Mouse (Mus musculus) stomach, postnatal 0 days (tissue): ENCODE measurements at regions not wholly inside any gene's neighbourhood (a gene's known extent, or its start where the extent isn't known, plus 50 kb on each side); places are given as distances from the start of the nearest gene placed in this dataset.

Source experiments
- ATAC-seq: fragments of 200-750 bp; cut with Nextera tagmentation; 2 replicates; pipeline ENCODE4 v1.8.0; 2017; ENCODE audit not compliant: low FRiP score, low TSS enrichment
- DNase-seq: peaks from one replicate; pipeline ENCODE4 v3.0.0-alpha.2; 2016; ENCODE audit warnings: low spot score
- H3K27ac ChIP-seq: fragments of 300-500 bp; sonication (generic); replicated peaks from 2 replicates; pipeline ENCODE4 v1.5.1; 2014; ENCODE audit warnings: mild to moderate bottlenecking, control low read depth
- H3K27me3 ChIP-seq: fragments of 300-500 bp; sonication (generic); 2 replicates; pipeline ENCODE4 v1.6.1; 2014; ENCODE audit warnings: low read length; ENCODE audit not compliant: control insufficient read depth, insufficient read depth
- H3K36me3 ChIP-seq: fragments of 300-500 bp; sonication (generic); 2 replicates; pipeline ENCODE4 v1.6.1; 2014; ENCODE audit warnings: low read length, mixed read lengths; ENCODE audit not compliant: control insufficient read depth, insufficient read depth
- H3K4me1 ChIP-seq: fragments of 300-500 bp; sonication (generic); replicated peaks from 2 replicates; pipeline ENCODE4 v1.6.1; 2014; ENCODE audit warnings: antibody characterized with exemption; ENCODE audit not compliant: control insufficient read depth, insufficient read depth
- H3K4me2 ChIP-seq: fragments of 300-500 bp; sonication (generic); replicated peaks from 2 replicates; pipeline ENCODE4 v1.6.1; 2014; ENCODE audit warnings: low read depth, mild to moderate bottlenecking, control low read depth, moderate library complexity
- H3K4me3 ChIP-seq: fragments of 300-500 bp; sonication (generic); 2 replicates; pipeline ENCODE4 v1.5.1; 2014; ENCODE audit warnings: low read depth, low read length, control low read depth
- H3K9ac ChIP-seq: fragments of 300-500 bp; sonication (generic); 2 replicates; pipeline ENCODE4 v1.6.1; 2014; ENCODE audit warnings: mild to moderate bottlenecking, low read length, control low read depth, mixed read lengths
- H3K9me3 ChIP-seq: fragments of 300-500 bp; sonication (generic); 2 replicates; pipeline ENCODE4 v1.6.1; 2016; ENCODE audit warnings: low read length; ENCODE audit not compliant: control insufficient read depth
- CTCF ChIP-seq: IDR thresholded peaks from 2 replicates; pipeline ENCODE4 v1.5.1; 2016; ENCODE audit warnings: antibody characterized with exemption, low read depth, mild to moderate bottlenecking, moderate library complexity
- EP300 ChIP-seq: optimal IDR thresholded peaks from 2 replicates; pipeline ENCODE3; 2016; ENCODE audit warnings: antibody characterized with exemption
- WGBS: fragments of 180-500 bp; shearing (Covaris S2); extraction: QIAGEN DNeasy Blood & Tissue Kit; methylation state at CpG from one replicate; pipeline ENCODE4 v1.1.7; 2014; 5-methylcytosine and 5-hydroxymethylcytosine counted together

GRCm38 (mm10) chr13:101824962-101825361 is 56.9 kb upstream of the Pik3r1 start:
- 91% methylated on average over 2 of the region's 2 CpGs for WGBS
- ATAC-seq (no peak), DNase-seq (no peak)
- H3K9ac ChIP-seq = no peak overlapping the region
- H3K4me2 ChIP-seq = no peak overlapping the region
- H3K36me3 ChIP-seq = no peaks in the 10 kb centered on the region
- TF ChIP-seq EP300 (no peak), CTCF (no peak)
- no peaks in the 10 kb centered on the region for H3K4me1 ChIP-seq
- no peaks in the 10 kb centered on the region for H3K27me3 ChIP-seq
- H3K4me3 ChIP-seq = no peak overlapping the region
- no peak overlapping the region for H3K27ac ChIP-seq
- H3K9me3 ChIP-seq = no peaks in the 10 kb centered on the region

- no peak overlapping the region for H3K4me2 ChIP-seq
- H3K4me3 ChIP-seq = no peak overlapping the region
- no peaks in the 10 kb centered on the region for H3K36me3 ChIP-seq
- 60% methylated on average over 7 of the region's 7 CpGs for WGBS
- H3K9me3 ChIP-seq = no peaks in the 10 kb centered on the region
- ATAC-seq (no peak), DNase-seq (no peak)
- no peak overlapping the region for H3K9ac ChIP-seq
- H3K27ac ChIP-seq = no peak overlapping the region
- no peaks in the 10 kb centered on the region for H3K27me3 ChIP-seq
- H3K4me1 ChIP-seq = 0 out of 2 replicates have a peak, but pooled peaks cover 2% of the 10 kb centered on the region
- TF ChIP-seq CTCF (no peak), EP300 (no peak)
These were observed 64.0 kb upstream of the Pik3r1 start for GRCm38 (mm10) chr13:101831872-101832629.

GRCm38 (mm10) chr13:101834546-101834945 is 66.5 kb upstream of the Pik3r1 start:
- TF ChIP-seq EP300 = no peak
- TF ChIP-seq CTCF = no peak

GRCm38 (mm10) chr13:101836992-101837391 is 69.0 kb upstream of the Pik3r1 start:
- Histone ChIP-seq H3K27ac (no peak overlapping the region), H3K4me1 (no peaks in the 10 kb centered on the region; the same call in 1 of the 2 replicates), H3K9ac (no peak overlapping the region), H3K36me3 (no peaks in the 10 kb centered on the region), H3K27me3 (no peaks in the 10 kb centered on the region), H3K4me3 (no peak overlapping the region), H3K4me2 (no peak overlapping the region), H3K9me3 (no peaks in the 10 kb centered on the region)
- 76% methylated on average over 1 of the region's 1 CpGs for WGBS
- no peak for TF ChIP-seq EP300
- no peak for TF ChIP-seq CTCF
- no peak for ATAC-seq
- no peak for DNase-seq

More at GRCm38 (mm10) chr13:101834546-101834945, 66.5 kb upstream of the Pik3r1 start:
- Histone ChIP-seq H3K4me1 (peaks cover 2% of the 10 kb centered on the region; the same call in 1 of the 2 replicates), H3K27ac (no peak overlapping the region), H3K9me3 (no peaks in the 10 kb centered on the region), H3K27me3 (no peaks in the 10 kb centered on the region), H3K4me2 (no peak overlapping the region), H3K9ac (no peak overlapping the region), H3K36me3 (no peaks in the 10 kb centered on the region), H3K4me3 (no peak overlapping the region)
- WGBS = 56% methylated on average over 4 of the region's 4 CpGs
- no peak for ATAC-seq
- no peak for DNase-seq

GRCm38 (mm10) chr13:101844461-101845440 is 76.7 kb upstream of the Pik3r1 start:
- ATAC-seq (peak; percentile 74; the same call in 1 of the 2 replicates), DNase-seq (no peak)
- 22% methylated on average over 7 of the region's 7 CpGs for WGBS
- Histone ChIP-seq H3K4me2 (no peak overlapping the region), H3K27ac (0 out of 2 replicates have a peak overlapping the region, but pooled peaks have one; percentile 53), H3K27me3 (no peaks in the 10 kb centered on the region), H3K4me1 (no peaks in the 10 kb centered on the region; the same call in 1 of the 2 replicates), H3K36me3 (no peaks in the 10 kb centered on the region), H3K4me3 (no peak overlapping the region), H3K9me3 (no peaks in the 10 kb centered on the region), H3K9ac (no peak overlapping the region)
- peak; percentile 84 for TF ChIP-seq EP300
- no peak for TF ChIP-seq CTCF
